Mouse (Mus musculus): ENCODE measurements at regions not wholly inside any gene's neighbourhood (a gene's known extent, or its start where the extent isn't known, plus 50 kb on each side); places are given as distances from the start of the nearest gene placed in this dataset.

DNA sequence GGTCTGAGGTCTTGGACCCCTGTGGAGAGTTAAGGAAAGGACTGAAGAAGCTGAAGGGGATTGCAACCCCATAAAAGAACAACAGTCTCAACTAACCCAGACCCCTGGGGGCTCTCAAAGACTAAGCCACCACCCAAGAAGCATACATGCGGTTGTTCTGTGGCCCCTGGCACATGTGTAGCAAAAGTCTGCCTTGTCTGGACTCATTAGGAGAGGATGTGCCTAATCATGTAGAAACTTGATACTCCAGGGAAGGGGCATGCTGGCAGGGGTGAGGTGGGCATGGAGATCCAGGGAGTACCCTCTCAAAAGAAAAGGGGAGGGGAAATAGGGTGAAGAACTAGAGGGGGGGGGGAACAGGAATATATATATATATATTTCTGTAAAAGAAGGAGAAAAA is 1267.1 kb upstream of the Gm10800 start:
- 21% methylated on average over 1 of the region's 1 CpGs for WGBS
- Histone ChIP-seq H3K4me2 (ENCODE audit: low read depth, low read length) (no peak overlapping the region), H3K27me3 (replicated peaks; ENCODE audit: control insufficient read depth, insufficient read depth, low read length) (no peaks in the 10 kb centered on the region), H3K36me3 (ENCODE audit: control insufficient read depth, insufficient read depth, low read length) (no peaks in the 10 kb centered on the region), H3K27ac (replicated peaks; ENCODE audit: low read depth, low read length) (no peak overlapping the region), H3K9me3 (ENCODE audit: control insufficient read depth, low read length) (no peaks in the 10 kb centered on the region), H3K9ac (ENCODE audit: low read depth, low read length) (no peak overlapping the region), H3K4me1 (ENCODE audit: control insufficient read depth, insufficient read depth, low read length) (no peaks in the 10 kb centered on the region), H3K4me3 (ENCODE audit: low read depth, low read length) (no peak overlapping the region)
- DNase-seq (ENCODE audit: low spot score) (peak; percentile 1), ATAC-seq (ENCODE audit: low read depth) (no peak)

Data from embryonic facial prominence, embryonic 14.5 days (tissue).